Mouse (Mus musculus) myocyte (in vitro differentiated cells): Measurements from ENCODE around the gene Tex33. TPM values are rescaled to one million over a fixed set of nuclear protein-coding genes. Genes with fewer than 3 reads are reported as not detected.
A peak's percentile ranks its signal among the peaks of the same experiment; 100 is the strongest.

Experiments
- H3K27me3 ChIP-seq: one replicate; pipeline ENCODE4 v1.6.1; 2011; ENCODE audit not compliant: control insufficient read depth, insufficient read depth, insufficient read length
- H3K36me3 ChIP-seq: one replicate; pipeline ENCODE4 v1.6.1; 2011; ENCODE audit not compliant: control insufficient read depth, insufficient read depth
- H3K4me2 ChIP-seq: one replicate; pipeline ENCODE4 v1.6.1; 2011; ENCODE audit warnings: low read depth, control low read depth
- H3K4me3 ChIP-seq: one replicate; pipeline ENCODE4 v1.5.1; 2011; ENCODE audit warnings: mild to moderate bottlenecking, control low read depth, moderate library complexity
- H3K79me2 ChIP-seq: one replicate; pipeline ENCODE4 v1.6.1; 2011; ENCODE audit not compliant: control insufficient read depth, insufficient read depth
- H3ac ChIP-seq: one replicate; pipeline ENCODE4 v1.6.1; 2011; ENCODE audit not compliant: control insufficient read depth, insufficient read length
- CEBPB ChIP-seq: IDR thresholded peaks from 2 replicates; pipeline ENCODE4 v1.6.1; 2011; ENCODE audit warnings: mild to moderate bottlenecking, moderate library complexity; ENCODE audit not compliant: poor library complexity, insufficient read depth, severe bottlenecking
- E2F4 ChIP-seq: IDR thresholded peaks from one replicate; pipeline ENCODE4 v1.6.1; 2011; ENCODE audit warnings: mild to moderate bottlenecking, control low read depth, moderate library complexity; ENCODE audit not compliant: insufficient read depth
- MAX ChIP-seq: IDR thresholded peaks from one replicate; pipeline ENCODE4 v1.6.1; 2011; ENCODE audit warnings: low read depth, mild to moderate bottlenecking, control low read depth
- MYOD1 ChIP-seq, 3 experiments: IDR thresholded peaks; one replicate each; pipeline ENCODE4 v1.6.1; 2011; ENCODE audit warnings: control low read depth in 2 of 3, low read depth in 2 of 3, mild to moderate bottlenecking in 2 of 3, moderate library complexity in 1 of 3; ENCODE audit not compliant: insufficient read length in 2 of 3, control insufficient read depth in 1 of 3
- MYOG ChIP-seq, 3 experiments: IDR thresholded peaks; one replicate each; pipeline ENCODE4 v1.6.1; 2011; ENCODE audit warnings: control low read depth in 2 of 3, low read depth in 2 of 3, mild to moderate bottlenecking in 2 of 3; ENCODE audit not compliant: insufficient read length in 2 of 3, control insufficient read depth in 1 of 3, insufficient read depth in 1 of 3
- POLR2A ChIP-seq: IDR thresholded peaks from one replicate; pipeline ENCODE4 v1.6.1; 2011; ENCODE audit warnings: low read depth, mild to moderate bottlenecking, control low read depth, moderate library complexity; ENCODE audit not compliant: insufficient read length
- POLR2AphosphoS2 ChIP-seq: IDR thresholded peaks from one replicate; pipeline ENCODE4 v1.6.1; 2011; ENCODE audit warnings: low read depth, control low read depth; ENCODE audit not compliant: insufficient read length
- REST ChIP-seq: IDR thresholded peaks from one replicate; pipeline ENCODE4 v1.6.1; 2011; ENCODE audit warnings: mild to moderate bottlenecking, control low read depth, moderate library complexity; ENCODE audit not compliant: insufficient read depth, insufficient read length
- SRF ChIP-seq: IDR thresholded peaks from one replicate; pipeline ENCODE4 v1.6.1; 2011; ENCODE audit warnings: low read depth; ENCODE audit not compliant: control insufficient read depth, insufficient read length
- TCF12 ChIP-seq: IDR thresholded peaks from one replicate; pipeline ENCODE4 v1.6.1; 2011; ENCODE audit warnings: mild to moderate bottlenecking, control low read depth; ENCODE audit not compliant: poor library complexity, insufficient read depth, severe bottlenecking
- TCF3 ChIP-seq: IDR thresholded peaks from one replicate; pipeline ENCODE4 v1.6.1; 2011; ENCODE audit warnings: low read depth, control low read depth; ENCODE audit not compliant: insufficient read length
- USF1 ChIP-seq: IDR thresholded peaks from one replicate; pipeline ENCODE4 v1.6.1; 2011; ENCODE audit warnings: low read depth, mild to moderate bottlenecking, control low read depth, moderate library complexity
- polyA plus RNA-seq: library from polyadenylated mRNA; unstranded; fragments of >200 nt; fragmentation: generic; extraction: Trizol; gene quantifications from one replicate; pipeline ENCODE4 v1.2.1, GENCODE M21; 2012; ENCODE audit warnings: missing spikeins

The Tex33 gene
- polyA plus RNA-seq, 1 experiment: not detected

DNA sequence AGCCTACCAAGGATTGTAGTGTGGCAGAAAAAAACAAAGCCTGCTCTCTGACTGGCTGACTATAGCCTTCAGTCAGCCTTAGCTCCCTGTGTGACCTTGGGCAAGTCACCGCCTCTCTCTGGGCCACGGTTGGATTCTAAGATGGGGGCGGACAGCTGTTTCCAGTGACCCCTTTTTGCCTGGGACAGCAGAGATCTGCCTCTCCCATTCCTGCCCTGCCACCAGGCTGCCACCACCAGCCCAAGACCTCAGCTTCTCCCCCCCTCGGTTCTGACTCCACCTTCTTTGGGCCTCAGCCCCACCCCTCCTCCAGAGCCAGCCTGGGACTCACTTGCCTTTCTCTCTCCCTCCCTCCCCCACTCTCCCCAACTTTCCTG is 42.3 kb upstream of the Tex33 start:
- TF ChIP-seq MYOD1 (IDR thresholded peaks at IDR 0.05; ENCODE audit: control insufficient read depth in 1 of 3, insufficient read length in 2 of 3, low read depth in 2 of 3) (peak in 2 of 3 experiments; percentile 44 to 63), TCF3 (no peak), REST (no peak), MYOG (IDR thresholded peaks at IDR 0.05; ENCODE audit: control insufficient read depth in 1 of 3, insufficient read depth in 1 of 3, insufficient read length in 2 of 3, low read depth in 2 of 3) (peak in 1 of 3 experiments; percentile 22), MAX (no peak)
- no peaks in the 10 kb centered on the region for H3K79me2 ChIP-seq
- H3ac ChIP-seq: no peak overlapping the region
- H3K4me3 ChIP-seq: no peak overlapping the region
- no peaks in the 10 kb centered on the region for H3K27me3 ChIP-seq
- peak overlapping the region; percentile 79 for H3K4me2 ChIP-seq
- H3K36me3 ChIP-seq: no peaks in the 10 kb centered on the region

DNA sequence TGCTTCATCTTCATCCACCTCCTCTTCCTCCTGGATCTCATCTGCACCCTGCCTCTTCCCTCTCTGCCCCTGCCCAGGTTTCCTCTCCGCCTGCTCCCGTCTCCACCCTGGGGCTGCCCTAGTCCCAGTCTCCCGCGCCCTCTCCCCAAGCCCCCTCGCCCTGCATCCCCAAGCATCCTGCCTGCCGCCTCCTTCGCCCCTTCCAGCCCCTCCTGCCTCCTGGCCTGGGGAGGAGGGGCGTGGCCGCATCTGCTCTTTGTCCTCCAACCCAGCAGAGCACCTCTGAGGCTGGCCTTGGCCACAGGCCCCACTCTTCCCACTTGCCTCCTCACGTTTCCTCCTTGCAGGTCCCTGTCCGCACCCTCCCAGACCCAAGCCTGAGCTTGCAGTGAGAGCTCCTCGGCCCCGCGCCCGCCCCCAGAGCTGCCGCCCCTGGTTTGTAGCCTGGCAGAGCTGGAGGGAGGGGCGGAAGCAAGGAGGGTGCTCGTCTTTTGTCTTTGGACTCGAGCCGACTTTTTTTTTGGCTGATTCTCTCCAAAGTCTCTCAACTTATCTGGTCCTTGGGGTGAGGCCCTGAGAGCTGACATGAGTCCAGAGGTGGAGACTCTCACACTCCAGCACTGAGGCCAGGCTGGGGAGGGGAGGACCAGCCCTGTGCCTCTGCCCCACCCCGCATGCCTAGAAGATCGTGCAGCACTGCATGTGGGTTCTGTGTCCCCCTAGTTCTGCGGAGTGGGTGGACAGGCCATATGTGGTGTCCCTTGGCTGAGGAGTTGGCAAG is 41.7 kb upstream of the Tex33 start:
- TF ChIP-seq E2F4: no peak
- TF ChIP-seq MAX: no peak
- no peak for TF ChIP-seq TCF12
- TF ChIP-seq USF1: no peak
- TF ChIP-seq CEBPB: no peak
- peak in 2 of 3 experiments; percentile 23 to 39 for TF ChIP-seq MYOG (IDR thresholded peaks at IDR 0.05; ENCODE audit: control insufficient read depth in 1 of 3, insufficient read depth in 1 of 3, insufficient read length in 2 of 3, low read depth in 2 of 3)
- TF ChIP-seq POLR2A: no peak
- TF ChIP-seq REST: no peak
- no peak for TF ChIP-seq SRF
- TF ChIP-seq MYOD1 (IDR thresholded peaks at IDR 0.05; ENCODE audit: control insufficient read depth in 1 of 3, insufficient read length in 2 of 3, low read depth in 2 of 3): peak in 1 of 3 experiments; percentile 28
- TF ChIP-seq TCF3: no peak
- no peak for TF ChIP-seq POLR2AphosphoS2
- Histone ChIP-seq H3ac (no peak overlapping the region), H3K4me3 (peak overlapping the region; percentile 9), H3K79me2 (no peaks in the 10 kb centered on the region), H3K27me3 (no peaks in the 10 kb centered on the region), H3K4me2 (peak overlapping the region; percentile 79), H3K36me3 (peaks cover 4% of the 10 kb centered on the region)

DNA sequence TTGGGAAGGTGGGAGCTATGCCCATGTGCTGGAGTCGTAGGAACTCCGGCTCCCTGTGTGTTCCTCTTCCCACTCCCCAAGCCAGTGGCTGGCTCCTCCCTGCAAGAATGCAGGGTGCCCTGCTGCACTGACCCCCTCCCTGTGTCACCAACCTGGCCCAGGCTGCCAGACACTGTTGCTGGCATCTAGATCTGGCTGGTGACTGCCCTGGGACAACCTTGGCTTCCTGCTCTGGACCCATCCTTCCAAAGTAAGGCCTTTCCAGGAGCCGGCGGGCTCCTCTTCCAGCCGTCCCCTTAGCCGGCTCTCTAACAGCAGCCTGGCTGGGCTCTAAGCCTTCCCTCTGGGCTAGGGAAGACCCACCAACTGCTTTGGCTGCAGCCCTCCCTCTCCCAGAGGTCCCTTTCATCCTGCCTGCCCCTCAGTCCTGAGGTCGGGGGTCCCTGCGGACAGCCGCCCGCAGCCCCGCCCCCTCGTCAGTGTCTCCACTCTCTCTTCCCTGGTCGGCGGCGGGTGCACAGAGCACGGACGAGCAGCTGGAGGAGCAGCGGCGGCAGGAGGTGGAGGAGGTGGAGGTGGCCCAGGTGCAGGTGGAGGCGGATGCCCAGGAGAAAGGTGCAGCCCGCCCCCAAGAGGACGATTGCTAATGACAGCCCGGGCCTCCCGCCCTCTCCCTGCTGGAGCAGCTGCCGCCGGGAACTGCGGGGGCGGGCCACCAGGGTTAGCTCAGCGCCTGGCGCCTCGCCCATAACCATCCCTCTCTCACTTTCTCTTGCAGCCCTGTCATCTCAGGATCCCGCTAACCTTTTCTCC is 40.9 kb upstream of the Tex33 start:
- no peaks in the 10 kb centered on the region for H3K79me2 ChIP-seq
- H3K4me2 ChIP-seq: peak overlapping the region; percentile 79
- TF ChIP-seq MYOG (IDR thresholded peaks at IDR 0.05; ENCODE audit: control insufficient read depth in 1 of 3, insufficient read depth in 1 of 3, insufficient read length in 2 of 3, low read depth in 2 of 3) (peak; percentile 74 to 96 (median 90)), CEBPB (0 out of 2 replicates have a peak, but pooled peaks have one; percentile 16), MYOD1 (IDR thresholded peaks at IDR 0.05; ENCODE audit: control insufficient read depth in 1 of 3, insufficient read length in 2 of 3, low read depth in 2 of 3) (peak in 2 of 3 experiments; percentile 95 to 99), USF1 (no peak), POLR2AphosphoS2 (no peak), TCF12 (peak; percentile 54), TCF3 (peak; percentile 70)
- peaks cover 5% of the 10 kb centered on the region for H3K36me3 ChIP-seq
- H3K27me3 ChIP-seq: no peaks in the 10 kb centered on the region
- peak overlapping the region; percentile 9 for H3K4me3 ChIP-seq
- H3ac ChIP-seq: no peak overlapping the region

DNA sequence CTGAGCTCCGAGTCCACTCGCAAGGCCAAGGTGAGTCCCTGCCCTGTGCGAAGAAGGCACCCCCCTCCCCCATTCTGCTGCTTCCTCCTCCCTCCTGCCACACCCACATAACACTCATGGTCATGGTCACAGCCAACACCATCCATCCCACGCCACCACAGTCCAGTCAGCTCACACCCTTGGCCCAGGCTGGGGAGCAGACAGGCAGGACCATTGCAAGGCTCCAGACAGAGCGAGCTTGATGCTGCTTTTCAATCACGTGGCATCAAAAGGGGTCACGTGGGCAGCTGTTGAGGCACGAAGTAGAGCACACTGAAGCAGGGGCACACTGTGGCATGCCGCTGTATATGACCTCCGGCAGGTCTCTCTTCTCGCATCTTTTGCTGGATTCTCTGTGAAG is 40.0 kb upstream of the Tex33 start:
- Histone ChIP-seq H3K27me3 (no peaks in the 10 kb centered on the region), H3K36me3 (peaks cover 8% of the 10 kb centered on the region), H3K79me2 (no peaks in the 10 kb centered on the region), H3K4me3 (no peak overlapping the region), H3K4me2 (no peak overlapping the region), H3ac (no peak overlapping the region)
- no peak for TF ChIP-seq REST
- TF ChIP-seq POLR2AphosphoS2: no peak
- TF ChIP-seq USF1: peak; percentile 26
- no peak for TF ChIP-seq MYOG (IDR thresholded peaks at IDR 0.05; ENCODE audit: control insufficient read depth in 1 of 3, insufficient read depth in 1 of 3, insufficient read length in 2 of 3, low read depth in 2 of 3)
- no peak for TF ChIP-seq TCF3
- TF ChIP-seq CEBPB: no peak
- no peak for TF ChIP-seq POLR2A

DNA sequence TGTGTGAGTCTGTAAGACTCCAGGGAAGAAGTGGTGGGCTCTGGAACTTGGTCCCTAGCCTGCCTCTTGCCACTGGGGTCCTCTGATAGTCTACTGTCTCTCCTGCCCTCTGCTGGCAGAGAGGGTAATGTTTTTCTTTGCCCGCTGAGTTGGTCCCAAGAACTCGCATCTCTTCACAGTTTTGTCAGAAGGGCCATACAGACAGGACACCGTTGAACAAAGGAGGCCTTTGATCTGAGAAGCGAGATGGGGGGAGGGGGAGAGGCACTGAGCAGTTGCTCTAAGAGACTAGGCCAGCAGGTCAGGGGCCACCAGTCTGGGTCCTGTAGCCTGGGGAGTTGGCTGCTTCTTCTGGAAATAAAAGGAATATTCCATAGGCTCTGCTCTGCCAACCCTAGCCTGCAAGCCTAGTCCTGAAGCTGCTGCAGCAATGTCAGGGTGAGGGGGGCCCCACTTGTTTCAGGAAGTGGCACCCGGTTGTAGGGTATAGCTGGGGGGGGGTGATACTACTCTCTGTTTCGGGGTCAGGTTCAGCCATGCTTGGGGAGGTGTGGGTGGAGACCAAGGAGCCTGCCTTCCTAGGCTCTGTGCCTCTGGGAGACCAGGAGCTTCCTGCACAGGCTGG is 39.3 kb upstream of the Tex33 start:
- H3K4me2 ChIP-seq: no peak overlapping the region
- H3K27me3 ChIP-seq: no peaks in the 10 kb centered on the region
- no peak overlapping the region for H3ac ChIP-seq
- peaks cover 10% of the 10 kb centered on the region for H3K36me3 ChIP-seq
- TF ChIP-seq REST (no peak), E2F4 (no peak), CEBPB (no peak), POLR2AphosphoS2 (no peak), USF1 (no peak), POLR2A (no peak), MAX (no peak), MYOD1 (IDR thresholded peaks at IDR 0.05; ENCODE audit: control insufficient read depth in 1 of 3, insufficient read length in 2 of 3, low read depth in 2 of 3) (no peak), TCF12 (no peak), SRF (no peak)
- H3K79me2 ChIP-seq: peaks cover 2% of the 10 kb centered on the region
- H3K4me3 ChIP-seq: no peak overlapping the region
